Mouse (Mus musculus): ENCODE results near the gene Pip4k2a. TPM values are rescaled to one million over a fixed set of nuclear protein-coding genes. Genes with fewer than 3 reads are reported as not detected.

Gene Pip4k2a
- polyA plus RNA-seq (2014; fragmentation: Illumina TruSeq; extraction: RNeasy Lipid Tissue Mini Kit (QIAGEN cat#74804); ENCODE audit: low read depth, low replicate concordance) = 5.1 TPM

DNA sequence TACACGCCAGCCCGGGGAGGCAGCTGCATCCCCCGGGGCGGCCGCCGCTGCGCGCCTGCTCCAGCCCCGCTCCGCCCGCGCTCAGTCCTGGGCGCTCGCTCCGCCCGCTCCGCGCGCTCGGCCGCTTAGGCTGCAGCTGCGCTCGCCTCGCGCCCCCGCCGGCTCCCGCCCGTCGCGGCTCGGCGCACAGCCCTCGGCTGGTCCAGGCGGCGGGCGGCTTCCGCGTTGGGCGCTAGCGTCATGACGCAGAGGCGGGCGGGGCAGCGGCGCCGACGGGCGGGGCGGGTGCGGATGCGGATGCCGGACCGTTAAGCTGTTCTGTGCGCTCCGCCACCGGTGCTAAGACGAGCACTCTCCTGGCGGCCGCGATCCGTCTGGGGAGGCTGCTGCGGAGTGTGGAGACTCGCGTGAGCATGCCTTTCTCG, at the start of gene Pip4k2a, which contains the start of gene 4930426L09Rik:
Gene Pip4k2a, minus strand, starts transcription at position 73 of the 425 bp plus-strand sequence.
Gene 4930426L09Rik, plus strand, starts transcription at position 290 of the 425 bp plus-strand sequence.

Other genes starting within 250 kb of the Pip4k2a start
- 4.8 TPM for gene 4930426L09Rik, start 217 bp upstream of the Pip4k2a start, polyA plus RNA-seq (2014; fragmentation: Illumina TruSeq; extraction: RNeasy Lipid Tissue Mini Kit (QIAGEN cat#74804); ENCODE audit: low read depth, low replicate concordance)
- 148 TPM for gene Armc3, start 201.2 kb upstream of the Pip4k2a start, polyA plus RNA-seq (2014; fragmentation: Illumina TruSeq; extraction: RNeasy Lipid Tissue Mini Kit (QIAGEN cat#74804); ENCODE audit: low read depth, low replicate concordance)

All from testis, adult 10 weeks (tissue).